Mouse (Mus musculus) spleen, adult 2 months (tissue): ENCODE measurements at regions not wholly inside any gene's neighbourhood (a gene's known extent, or its start where the extent isn't known, plus 50 kb on each side); places are given as distances from the start of the nearest gene placed in this dataset.
A peak's percentile ranks its signal among the peaks of the same experiment; 100 is the strongest.

ENCODE experiments used
- DNase-seq, 2 experiments: peaks; one replicate each; pipeline versions ENCODE4 v3.0.0 to v3.0.0-alpha.2; 2012 to 2021; ENCODE audit warnings: low spot score in 2 of 2, low read depth in 1 of 2
- H3K27ac ChIP-seq: fragments of 200-500 bp; 2 replicates; pipeline ENCODE4 v1.5.1; 2012; ENCODE audit warnings: low read length, inconsistent platforms; ENCODE audit not compliant: insufficient read depth
- H3K27me3 ChIP-seq: fragments of 200-500 bp; 2 replicates; pipeline ENCODE4 v1.6.1; 2012; ENCODE audit warnings: mild to moderate bottlenecking, moderate library complexity, low read length, inconsistent platforms; ENCODE audit not compliant: control insufficient read depth, insufficient read depth
- H3K36me3 ChIP-seq: fragments of 200-500 bp; 2 replicates; pipeline ENCODE4 v1.6.1; 2012; ENCODE audit warnings: mild to moderate bottlenecking, low read length, inconsistent platforms; ENCODE audit not compliant: control insufficient read depth, insufficient read depth
- H3K4me1 ChIP-seq: fragments of 200-500 bp; 2 replicates; pipeline ENCODE4 v1.6.1; 2011; ENCODE audit warnings: inconsistent platforms; ENCODE audit not compliant: control insufficient read depth, insufficient read depth, insufficient read length
- H3K4me3 ChIP-seq: fragments of 200-500 bp; 2 replicates; pipeline ENCODE4 v1.5.1; 2011; ENCODE audit warnings: mild to moderate bottlenecking, inconsistent platforms; ENCODE audit not compliant: insufficient read depth, insufficient read length; ENCODE audit errors: extremely low read depth
- CTCF ChIP-seq: fragments of 200-500 bp; IDR thresholded peaks from 2 replicates; pipeline ENCODE4 v1.5.1; 2011; ENCODE audit warnings: mild to moderate bottlenecking, inconsistent platforms; ENCODE audit not compliant: insufficient read depth, insufficient read length, insufficient replicate concordance; ENCODE audit errors: extremely low read depth
- POLR2A ChIP-seq: fragments of 200-500 bp; IDR thresholded peaks from 2 replicates; pipeline ENCODE4 v1.6.1; 2011; ENCODE audit warnings: low read depth, low read length, inconsistent platforms
- WGBS: fragments of 180-500 bp; shearing (Covaris S2); methylation state at CpG from one replicate; pipeline ENCODE4 v1.1.7; 2018; 5-methylcytosine and 5-hydroxymethylcytosine counted together

GRCm38 (mm10) chr11:24226755-24227154, 148.9 kb downstream of the Bcl11a start:
- H3K27me3 ChIP-seq, result no peaks in the 10 kb centered on the region
- no peak overlapping the region for H3K4me3 ChIP-seq
- no peak for TF ChIP-seq POLR2A
- no peak for TF ChIP-seq CTCF
- H3K4me1 ChIP-seq, result no peaks in the 10 kb centered on the region
- 28% methylated on average over 3 of the region's 3 CpGs for WGBS
- no peak for DNase-seq
- H3K27ac ChIP-seq, result no peak overlapping the region
- H3K36me3 ChIP-seq, result no peaks in the 10 kb centered on the region

GRCm38 (mm10) chr11:24233376-24233775, 155.5 kb downstream of the Bcl11a start:
- Histone ChIP-seq H3K4me1 (peaks cover 2% of the 10 kb centered on the region; the same call in 1 of the 2 replicates), H3K27ac (no peak overlapping the region), H3K36me3 (no peaks in the 10 kb centered on the region), H3K27me3 (no peaks in the 10 kb centered on the region), H3K4me3 (no peak overlapping the region)
- WGBS, result 85% methylated on average over 11 of the region's 11 CpGs
- DNase-seq, result no peak
- TF ChIP-seq POLR2A, result no peak

- peaks cover 2% of the 10 kb centered on the region; the same call in 1 of the 2 replicates for H3K4me1 ChIP-seq
- WGBS, result 89% methylated on average over 9 of the region's 9 CpGs
- TF ChIP-seq CTCF (no peak), POLR2A (no peak)
- no peak for DNase-seq
- no peak overlapping the region for H3K4me3 ChIP-seq
- no peaks in the 10 kb centered on the region for H3K27me3 ChIP-seq
- no peak overlapping the region for H3K27ac ChIP-seq
- no peaks in the 10 kb centered on the region for H3K36me3 ChIP-seq
Measured at GRCm38 (mm10) chr11:24233821-24234220, 156.0 kb downstream of the Bcl11a start.

- no peaks in the 10 kb centered on the region for H3K36me3 ChIP-seq
- 89% methylated on average over 3 of the region's 3 CpGs for WGBS
- no peak overlapping the region for H3K4me3 ChIP-seq
- H3K27ac ChIP-seq, result no peak overlapping the region
- no peak for DNase-seq
- H3K27me3 ChIP-seq, result no peaks in the 10 kb centered on the region
- no peak for TF ChIP-seq CTCF
- TF ChIP-seq POLR2A, result no peak
- H3K4me1 ChIP-seq, result peaks cover 2% of the 10 kb centered on the region; the same call in 1 of the 2 replicates
Measured at GRCm38 (mm10) chr11:24234422-24234821, 156.6 kb downstream of the Bcl11a start.

GRCm38 (mm10) chr11:24235326-24235725, 157.5 kb downstream of the Bcl11a start:
- H3K27ac ChIP-seq, result peak overlapping the region; percentile 31; the same call in 1 of the 2 replicates
- peak in 1 of 2 experiments; percentile 34 for DNase-seq
- WGBS, result 50% methylated on average over 4 of the region's 4 CpGs
- no peak overlapping the region for H3K4me3 ChIP-seq
- peaks cover 2% of the 10 kb centered on the region; the same call in 1 of the 2 replicates for H3K4me1 ChIP-seq
- H3K36me3 ChIP-seq, result no peaks in the 10 kb centered on the region
- no peak for TF ChIP-seq POLR2A
- no peak for TF ChIP-seq CTCF
- no peaks in the 10 kb centered on the region for H3K27me3 ChIP-seq

- H3K27me3 ChIP-seq, result no peaks in the 10 kb centered on the region
- DNase-seq, result no peak
- WGBS, result 83% methylated on average over 6 of the region's 6 CpGs
- H3K4me3 ChIP-seq, result no peak overlapping the region
- peak overlapping the region; percentile 22; the same call in 1 of the 2 replicates for H3K27ac ChIP-seq
- no peaks in the 10 kb centered on the region for H3K36me3 ChIP-seq
- H3K4me1 ChIP-seq, result peaks cover 23% of the 10 kb centered on the region; the same call in 1 of the 2 replicates
- TF ChIP-seq CTCF, result no peak
- TF ChIP-seq POLR2A, result no peak
Measured at GRCm38 (mm10) chr11:24239631-24240030, 161.8 kb downstream of the Bcl11a start.

GRCm38 (mm10) chr11:24242096-24242495, 164.2 kb downstream of the Bcl11a start:
- H3K36me3 ChIP-seq, result no peaks in the 10 kb centered on the region
- no peak overlapping the region for H3K4me3 ChIP-seq
- H3K27ac ChIP-seq, result peak overlapping the region; percentile 65
- H3K4me1 ChIP-seq, result peaks cover 33% of the 10 kb centered on the region; the same call in 1 of the 2 replicates
- no peaks in the 10 kb centered on the region for H3K27me3 ChIP-seq
- no peak for TF ChIP-seq POLR2A
- TF ChIP-seq CTCF, result no peak
- no peak for DNase-seq
- WGBS, result 41% methylated on average over 4 of the region's 4 CpGs
